Mouse (Mus musculus) stomach, embryonic 14.5 days (tissue): ENCODE results near the gene Olfr323. TPM values are rescaled to one million over a fixed set of nuclear protein-coding genes. Genes with fewer than 3 reads are reported as not detected.

Source experiments
- ATAC-seq: fragments of 200-750 bp; cut with Nextera tagmentation; 2 replicates; pipeline ENCODE4 v1.8.0; 2017; ENCODE audit warnings: low read depth, moderate TSS enrichment; ENCODE audit not compliant: insufficient number of reproducible peaks, insufficient read depth, low FRiP score
- H3K27ac ChIP-seq: fragments of 300-500 bp; sonication (generic); 2 replicates; pipeline ENCODE4 v1.5.1; 2014; ENCODE audit warnings: mild to moderate bottlenecking, low read length, moderate library complexity, mixed read lengths
- H3K27me3 ChIP-seq: fragments of 300-500 bp; sonication (generic); 2 replicates; pipeline ENCODE4 v1.6.1; 2014; ENCODE audit warnings: low read length, control low read depth, mixed read lengths; ENCODE audit not compliant: control insufficient read depth, insufficient read depth
- H3K36me3 ChIP-seq: fragments of 300-500 bp; sonication (generic); 2 replicates; pipeline ENCODE4 v1.6.1; 2014; ENCODE audit warnings: mild to moderate bottlenecking, control low read depth, low read length, moderate library complexity, mixed read lengths; ENCODE audit not compliant: control insufficient read depth, insufficient read depth
- H3K4me1 ChIP-seq: fragments of 300-500 bp; sonication (generic); 2 replicates; pipeline ENCODE4 v1.6.1; 2014; ENCODE audit warnings: low read length, control low read depth, mixed read lengths; ENCODE audit not compliant: control insufficient read depth, insufficient read depth
- H3K4me2 ChIP-seq: fragments of 300-500 bp; sonication (generic); replicated peaks from 2 replicates; pipeline ENCODE4 v1.6.1; 2014; ENCODE audit warnings: low read depth, low read length, control low read depth
- H3K4me3 ChIP-seq: fragments of 300-500 bp; sonication (generic); 2 replicates; pipeline ENCODE4 v1.5.1; 2014; ENCODE audit warnings: low read depth, low read length, control low read depth
- H3K9ac ChIP-seq: fragments of 300-500 bp; sonication (generic); replicated peaks from 2 replicates; pipeline ENCODE4 v1.6.1; 2014; ENCODE audit warnings: low read depth, mild to moderate bottlenecking, control low read depth, low read length, moderate library complexity, mixed read lengths
- H3K9me3 ChIP-seq: fragments of 300-500 bp; sonication (generic); 2 replicates; pipeline ENCODE4 v1.6.1; 2016; ENCODE audit warnings: low read depth, low read length, control low read depth; ENCODE audit not compliant: control insufficient read depth
- WGBS: fragments of 180-500 bp; shearing (Covaris S2); extraction: QIAGEN DNeasy Blood & Tissue Kit; methylation state at CpG from one replicate; pipeline ENCODE4 v1.1.7; 2014; 5-methylcytosine and 5-hydroxymethylcytosine counted together
- polyA plus RNA-seq: library from polyadenylated mRNA; unstranded; fragments of >200 nt; fragmentation: Nextera tagmentation; extraction: Ambion mirVana; gene quantifications from 2 replicates; pipeline ENCODE4 v1.2.1, GENCODE M21; 2014

Gene Olfr323
- polyA plus RNA-seq: not detected in 2 replicates

- Histone ChIP-seq H3K27me3 (no peaks in the 10 kb centered on the region), H3K4me2 (no peak within 1 kb of the TSS), H3K9me3 (no peaks in the 10 kb centered on the region), H3K36me3 (no peaks in the 10 kb centered on the region), H3K9ac (no peak within 1 kb of the TSS), H3K4me1 (no peaks in the 10 kb centered on the region), H3K27ac (no peak within 1 kb of the TSS), H3K4me3 (no peak within 1 kb of the TSS)
- WGBS: 63% methylated on average over 5 of the region's 5 CpGs
- no peak for ATAC-seq
Observed at GRCm38 (mm10) chr11:58630401-58630800, at the start of gene Olfr323. Gene Olfr323 (minus strand): TSS chr11:58630501.

- ATAC-seq: no peak
Observed at GRCm38 (mm10) chr11:58671825-58672224, 41.5 kb upstream of the Olfr323 start.

GRCm38 (mm10) chr11:58669252-58669651 lies 39.0 kb upstream of the Olfr323 start:
- Histone ChIP-seq H3K27me3 (no peaks in the 10 kb centered on the region), H3K4me2 (no peak overlapping the region), H3K36me3 (no peaks in the 10 kb centered on the region), H3K4me1 (no peaks in the 10 kb centered on the region), H3K27ac (no peak overlapping the region), H3K4me3 (no peak overlapping the region), H3K9me3 (no peaks in the 10 kb centered on the region), H3K9ac (no peak overlapping the region)
- no peak for ATAC-seq

More at GRCm38 (mm10) chr11:58671825-58672224, 41.5 kb upstream of the Olfr323 start:
- 62% methylated on average over 4 of the region's 4 CpGs for WGBS
- Histone ChIP-seq H3K4me1 (no peaks in the 10 kb centered on the region), H3K36me3 (no peaks in the 10 kb centered on the region), H3K9me3 (no peaks in the 10 kb centered on the region), H3K27me3 (no peaks in the 10 kb centered on the region), H3K4me2 (no peak overlapping the region), H3K27ac (no peak overlapping the region), H3K9ac (no peak overlapping the region), H3K4me3 (no peak overlapping the region)

GRCm38 (mm10) chr11:58658596-58658995 lies 28.3 kb upstream of the Olfr323 start, which contains the start of gene Olfr322:
Gene Olfr322 (plus strand): TSS chr11:58658782.
- ATAC-seq: no peak
- no peak within 1 kb of the TSS for H3K9ac ChIP-seq

GRCm38 (mm10) chr11:58655151-58655550 lies 24.9 kb upstream of the Olfr323 start:
- Histone ChIP-seq H3K27ac (no peak overlapping the region), H3K4me1 (no peaks in the 10 kb centered on the region), H3K9ac (no peak overlapping the region), H3K9me3 (no peaks in the 10 kb centered on the region), H3K36me3 (no peaks in the 10 kb centered on the region), H3K4me3 (no peak overlapping the region), H3K4me2 (no peak overlapping the region), H3K27me3 (no peaks in the 10 kb centered on the region)
- no peak for ATAC-seq
- 82% methylated on average over 3 of the region's 3 CpGs for WGBS

More at GRCm38 (mm10) chr11:58658596-58658995, 28.3 kb upstream of the Olfr323 start, which contains the start of gene Olfr322:
- H3K4me3 ChIP-seq: no peak within 1 kb of the TSS
- no peak within 1 kb of the TSS for H3K4me2 ChIP-seq
- H3K9me3 ChIP-seq: no peaks in the 10 kb centered on the region
- H3K27ac ChIP-seq: no peak within 1 kb of the TSS
- no peaks in the 10 kb centered on the region for H3K4me1 ChIP-seq
- no peaks in the 10 kb centered on the region for H3K36me3 ChIP-seq
- WGBS: 91% methylated on average over 4 of the region's 4 CpGs
- no peaks in the 10 kb centered on the region for H3K27me3 ChIP-seq

GRCm38 (mm10) chr11:58643350-58643749 lies 13.0 kb upstream of the Olfr323 start:
- no peak overlapping the region for H3K27ac ChIP-seq
- no peaks in the 10 kb centered on the region for H3K36me3 ChIP-seq
- no peak for ATAC-seq
- no peaks in the 10 kb centered on the region for H3K27me3 ChIP-seq
- H3K4me1 ChIP-seq: peaks cover 4% of the 10 kb centered on the region; the same call in 1 of the 2 replicates
- WGBS: 33% methylated on average over 6 of the region's 6 CpGs
- no peak overlapping the region for H3K9ac ChIP-seq
- H3K9me3 ChIP-seq: no peaks in the 10 kb centered on the region
- H3K4me2 ChIP-seq: no peak overlapping the region
- no peak overlapping the region for H3K4me3 ChIP-seq

- 84% methylated on average over 13 of the region's 13 CpGs for WGBS
- H3K9ac ChIP-seq: no peak overlapping the region
- H3K4me2 ChIP-seq: no peak overlapping the region
- H3K4me3 ChIP-seq: no peak overlapping the region
- no peaks in the 10 kb centered on the region for H3K27me3 ChIP-seq
- H3K9me3 ChIP-seq: no peaks in the 10 kb centered on the region
- H3K4me1 ChIP-seq: peaks cover 4% of the 10 kb centered on the region; the same call in 1 of the 2 replicates
- peak; percentile 89; the same call in 1 of the 2 replicates for ATAC-seq
- no peaks in the 10 kb centered on the region for H3K36me3 ChIP-seq
- no peak overlapping the region for H3K27ac ChIP-seq
Observed at GRCm38 (mm10) chr11:58641638-58642358, 11.5 kb upstream of the Olfr323 start.

- WGBS: 36% methylated on average over 14 of the region's 14 CpGs
- no peak overlapping the region for H3K4me3 ChIP-seq
- H3K9ac ChIP-seq: no peak overlapping the region
- no peaks in the 10 kb centered on the region for H3K9me3 ChIP-seq
- no peak overlapping the region for H3K27ac ChIP-seq
- no peaks in the 10 kb centered on the region for H3K36me3 ChIP-seq
- H3K27me3 ChIP-seq: no peaks in the 10 kb centered on the region
- peaks cover 4% of the 10 kb centered on the region; the same call in 1 of the 2 replicates for H3K4me1 ChIP-seq
- H3K4me2 ChIP-seq: peak overlapping the region; percentile 64
- ATAC-seq: no peak
Observed at GRCm38 (mm10) chr11:58641057-58641456, 10.8 kb upstream of the Olfr323 start.
